Comparison of ENCODE assay signal across 8 mouse cellular contexts in genomic region chr12:85486766-85487069, GRCm38 (mm10). TPM values are rescaled to one million over a fixed set of nuclear protein-coding genes. Genes with fewer than 3 reads are reported as not detected.
DNase-seq lines count a peak whose midpoint lies in the region; ATAC-seq and TF ChIP-seq lines count a peak whose summit lies in the region.

No protein-coding gene starts in this region.

- H3K4me1 ChIP-seq in G1E (ENCODE audit: insufficient read depth, low read depth, low read length): peaks cover 39% of the 10 kb centered on the region
- peaks cover 20% of the 10 kb centered on the region for H3K4me1 ChIP-seq in forebrain, embryonic 12.5 days
- peaks cover 25% of the 10 kb centered on the region for H3K4me1 ChIP-seq in kidney, embryonic 15.5 days

- H3K36me3 ChIP-seq in G1E (replicated peaks): no peaks in the 10 kb centered on the region
- no peaks in the 10 kb centered on the region for H3K36me3 ChIP-seq in forebrain, embryonic 12.5 days (replicated peaks)
- H3K36me3 ChIP-seq in kidney, embryonic 15.5 days: no peaks in the 10 kb centered on the region

- peak overlapping the region; percentile 72 for H3K4me2 ChIP-seq in forebrain, embryonic 12.5 days
- peak overlapping the region; percentile 84 for H3K4me2 ChIP-seq in kidney, embryonic 15.5 days

- intact Hi-C loops in gastrocnemius, postnatal 14 days (cut with DNase I; ENCODE audit: low total_unique reads): loop anchor here (2.0 to 10.0 kb wide), 2 partner anchors 52 to 142 kb away; no protein-coding TSS in a partner anchor

- TF ChIP-seq CTCF in G1E (IDR thresholded peaks at IDR 0.05; ENCODE audit: low read depth, low read length): no peak

- peak overlapping the region; percentile 74 for H3K4me3 ChIP-seq in G1E (ENCODE audit: low read depth, low read length)
- peak overlapping the region; percentile 56 for H3K4me3 ChIP-seq in forebrain, embryonic 12.5 days (replicated peaks)
- H3K4me3 ChIP-seq in kidney, embryonic 15.5 days (replicated peaks): peak overlapping the region; percentile 59

- no peak for ATAC-seq in G1E (ENCODE audit: extremely low read depth, insufficient number of reproducible peaks, low FRiP score, poor library complexity, severe bottlenecking)
- no peak for ATAC-seq in forebrain, embryonic 12.5 days (ENCODE audit: low FRiP score)
- no peak for ATAC-seq in kidney, embryonic 15.5 days (replicated peaks; ENCODE audit: low FRiP score)

- peak; percentile 19 for DNase-seq in gastrocnemius, postnatal 10 days
- DNase-seq in gastrocnemius, postnatal 14 days: no peak
- DNase-seq in G1E (ENCODE audit: low spot score): peak; percentile 36
- peak; percentile 70 for DNase-seq in mesoderm, embryonic 11.5 days (ENCODE audit: low read depth, low spot score)
- DNase-seq in thymus, postnatal 4 days: peak; percentile 36
- no peak for DNase-seq in ovary, postnatal 36 days (ENCODE audit: low spot score)

- H3K27me3 ChIP-seq in G1E (ENCODE audit: insufficient read depth, low read length): peaks cover 42% of the 10 kb centered on the region
- H3K27me3 ChIP-seq in forebrain, embryonic 12.5 days: peaks cover 22% of the 10 kb centered on the region
- no peaks in the 10 kb centered on the region for H3K27me3 ChIP-seq in kidney, embryonic 15.5 days

- peak overlapping the region; percentile 51 for H3K9ac ChIP-seq in forebrain, embryonic 12.5 days
- H3K9ac ChIP-seq in kidney, embryonic 15.5 days: peak overlapping the region; percentile 40

- no peaks in the 10 kb centered on the region for H3K9me3 ChIP-seq in G1E (replicated peaks)
- no peaks in the 10 kb centered on the region for H3K9me3 ChIP-seq in forebrain, embryonic 12.5 days
- H3K9me3 ChIP-seq in kidney, embryonic 15.5 days (replicated peaks): no peaks in the 10 kb centered on the region

- H3K27ac ChIP-seq in forebrain, embryonic 12.5 days: no peak overlapping the region
- H3K27ac ChIP-seq in kidney, embryonic 15.5 days: peak overlapping the region; percentile 63; the same call in 1 of the 2 replicates

- WGBS in forebrain, embryonic 12.5 days: under 1% methylated on average over 20 of the region's 20 CpGs
- WGBS in kidney, embryonic 15.5 days: under 1% methylated on average over 20 of the region's 20 CpGs

RNA-seq across cellular contexts. Expression of gene Fos, which starts 13.0 kb away (rescaled TPM):
- total RNA-seq in gastrocnemius, postnatal 10 days (2021): 10 to 100 TPM in 1 of 2 experiments, 1 to 10 TPM in 1; 4.3 to 15.2 TPM
- 1 to 10 TPM; 7.6 to 8.9 TPM for total RNA-seq in gastrocnemius, postnatal 14 days (2021)
- total RNA-seq in G1E (2014; fragmentation: Nextera tagmentation) (8.7 and 10.2 TPM in 2 replicates), G1E (2017) (18.3 and 18.5 TPM in 2 replicates)
- 3.7 and 4.0 TPM in 2 replicates for polyA plus RNA-seq in G1E (2012)
- polyA plus RNA-seq in forebrain, embryonic 12.5 days (2016; fragmentation: Nextera tagmentation; extraction: Ambion mirVana): 0.80 and 1.1 TPM in 2 replicates
- polyA plus RNA-seq in kidney, embryonic 15.5 days (2015; fragmentation: Nextera tagmentation; extraction: Ambion mirVana): 3.5 and 3.8 TPM in 2 replicates

Comparison
In these comparisons a context has a peak if more than half of its experiments do, and no peak if none do; other contexts are left out.
1. DNase-seq: peak in gastrocnemius, postnatal 10 days (single experiment), G1E (single experiment), mesoderm, embryonic 11.5 days (single experiment) and thymus, postnatal 4 days (single experiment); none in gastrocnemius, postnatal 14 days (single experiment) and ovary, postnatal 36 days (single experiment).
2. Peak in every context shown above with its lines, with median percentiles within 50 percentile points of each other: H3K4me3 ChIP-seq.